Mouse (Mus musculus) bone marrow macrophage, adult 2 months (primary cell): ENCODE results near the gene 2410002F23Rik.
"Not testable (repeated sequence)": the region's sequence is repeated elsewhere in the genome, so short reads cannot be mapped to it uniquely, and the experiment has no call there.

Experiments used
- CTCF ChIP-seq: IDR thresholded peaks from 2 replicates; pipeline ENCODE4 v1.5.1; 2012; ENCODE audit warnings: low read depth, mild to moderate bottlenecking, low read length, moderate library complexity
- POLR2A ChIP-seq: IDR thresholded peaks from 2 replicates; pipeline ENCODE4 v1.6.1; 2012; ENCODE audit warnings: mild to moderate bottlenecking, low read depth, low read length, borderline replicate concordance

- TF ChIP-seq POLR2A, CTCF: not testable (repeated sequence)
These were observed 24.9 kb upstream of the 2410002F23Rik start for GRCm38 (mm10) chr7:44221601-44222000.
